Mouse (Mus musculus) spleen, adult 2 months (tissue): ENCODE measurements around the gene Ppp1r21. TPM values are rescaled to one million over a fixed set of nuclear protein-coding genes. Genes with fewer than 3 reads are reported as not detected.

Experiments used
- DNase-seq, 2 experiments: peaks; one replicate each; pipeline versions ENCODE4 v3.0.0 to v3.0.0-alpha.2; 2012 to 2021; ENCODE audit warnings: low spot score in 2 of 2, low read depth in 1 of 2
- H3K27ac ChIP-seq: fragments of 200-500 bp; 2 replicates; pipeline ENCODE4 v1.5.1; 2012; ENCODE audit warnings: low read length, inconsistent platforms; ENCODE audit not compliant: insufficient read depth
- H3K27me3 ChIP-seq: fragments of 200-500 bp; 2 replicates; pipeline ENCODE4 v1.6.1; 2012; ENCODE audit warnings: mild to moderate bottlenecking, moderate library complexity, low read length, inconsistent platforms; ENCODE audit not compliant: control insufficient read depth, insufficient read depth
- H3K36me3 ChIP-seq: fragments of 200-500 bp; 2 replicates; pipeline ENCODE4 v1.6.1; 2012; ENCODE audit warnings: mild to moderate bottlenecking, low read length, inconsistent platforms; ENCODE audit not compliant: control insufficient read depth, insufficient read depth
- H3K4me1 ChIP-seq: fragments of 200-500 bp; 2 replicates; pipeline ENCODE4 v1.6.1; 2011; ENCODE audit warnings: inconsistent platforms; ENCODE audit not compliant: control insufficient read depth, insufficient read depth, insufficient read length
- H3K4me3 ChIP-seq: fragments of 200-500 bp; 2 replicates; pipeline ENCODE4 v1.5.1; 2011; ENCODE audit warnings: mild to moderate bottlenecking, inconsistent platforms; ENCODE audit not compliant: insufficient read depth, insufficient read length; ENCODE audit errors: extremely low read depth
- CTCF ChIP-seq: fragments of 200-500 bp; IDR thresholded peaks from 2 replicates; pipeline ENCODE4 v1.5.1; 2011; ENCODE audit warnings: mild to moderate bottlenecking, inconsistent platforms; ENCODE audit not compliant: insufficient read depth, insufficient read length, insufficient replicate concordance; ENCODE audit errors: extremely low read depth
- POLR2A ChIP-seq: fragments of 200-500 bp; IDR thresholded peaks from 2 replicates; pipeline ENCODE4 v1.6.1; 2011; ENCODE audit warnings: low read depth, low read length, inconsistent platforms
- WGBS: fragments of 180-500 bp; shearing (Covaris S2); methylation state at CpG from one replicate; pipeline ENCODE4 v1.1.7; 2018; 5-methylcytosine and 5-hydroxymethylcytosine counted together
- polyA plus RNA-seq: library from polyadenylated mRNA; depleted of rRNA; stranded (reverse); fragments of >200 nt; gene quantifications from 2 replicates; pipeline ENCODE4 v1.2.3, GENCODE M21; 2012

Gene Ppp1r21
- polyA plus RNA-seq, 1 experiment, result 28.5 TPM

DNA sequence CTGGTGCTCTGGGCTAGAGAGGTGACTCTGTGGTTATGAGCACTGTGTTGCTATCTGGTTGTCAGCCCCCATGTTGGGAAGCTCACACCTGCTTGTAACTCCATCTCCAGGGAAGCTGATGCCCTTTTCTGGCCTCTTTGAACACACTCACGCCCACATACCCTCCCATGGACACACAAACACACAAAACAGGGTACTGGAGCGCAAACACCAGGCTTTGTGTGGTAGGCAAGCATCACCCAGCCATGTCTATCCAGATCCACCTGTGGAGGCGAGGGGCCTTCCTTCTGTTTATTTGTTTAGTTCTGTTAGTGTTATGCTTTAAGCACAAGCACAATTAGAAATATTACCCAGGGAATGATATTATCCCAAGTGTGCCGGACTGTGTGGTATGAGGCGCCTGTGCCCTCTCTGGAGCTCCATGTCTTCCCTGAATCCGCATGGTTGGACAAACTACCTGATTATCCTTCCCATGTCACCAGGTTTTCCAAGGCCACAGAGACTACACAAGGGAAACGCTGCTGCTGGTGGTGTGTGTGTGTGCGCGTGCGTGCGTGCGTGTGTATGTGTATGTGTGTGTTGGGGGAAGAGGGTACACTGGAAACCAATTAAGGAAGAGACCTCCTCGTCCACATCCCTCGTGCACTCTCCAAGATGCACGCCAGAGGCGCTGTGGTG is 66.8 kb downstream of the Ppp1r21 start:
- Histone ChIP-seq H3K27me3 (no peaks in the 10 kb centered on the region; the same call in 1 of the 2 replicates), H3K4me3 (peak overlapping the region; percentile 49; the same call in 1 of the 2 replicates), H3K36me3 (no peaks in the 10 kb centered on the region), H3K4me1 (peaks cover 2% of the 10 kb centered on the region; the same call in 1 of the 2 replicates), H3K27ac (no peak overlapping the region)
- WGBS, result 40% methylated on average over 16 of the region's 16 CpGs
- DNase-seq, result peak; percentile 19 to 64
- TF ChIP-seq CTCF (peak; percentile 80; the same call in 1 of the 2 replicates), POLR2A (no peak)

DNA sequence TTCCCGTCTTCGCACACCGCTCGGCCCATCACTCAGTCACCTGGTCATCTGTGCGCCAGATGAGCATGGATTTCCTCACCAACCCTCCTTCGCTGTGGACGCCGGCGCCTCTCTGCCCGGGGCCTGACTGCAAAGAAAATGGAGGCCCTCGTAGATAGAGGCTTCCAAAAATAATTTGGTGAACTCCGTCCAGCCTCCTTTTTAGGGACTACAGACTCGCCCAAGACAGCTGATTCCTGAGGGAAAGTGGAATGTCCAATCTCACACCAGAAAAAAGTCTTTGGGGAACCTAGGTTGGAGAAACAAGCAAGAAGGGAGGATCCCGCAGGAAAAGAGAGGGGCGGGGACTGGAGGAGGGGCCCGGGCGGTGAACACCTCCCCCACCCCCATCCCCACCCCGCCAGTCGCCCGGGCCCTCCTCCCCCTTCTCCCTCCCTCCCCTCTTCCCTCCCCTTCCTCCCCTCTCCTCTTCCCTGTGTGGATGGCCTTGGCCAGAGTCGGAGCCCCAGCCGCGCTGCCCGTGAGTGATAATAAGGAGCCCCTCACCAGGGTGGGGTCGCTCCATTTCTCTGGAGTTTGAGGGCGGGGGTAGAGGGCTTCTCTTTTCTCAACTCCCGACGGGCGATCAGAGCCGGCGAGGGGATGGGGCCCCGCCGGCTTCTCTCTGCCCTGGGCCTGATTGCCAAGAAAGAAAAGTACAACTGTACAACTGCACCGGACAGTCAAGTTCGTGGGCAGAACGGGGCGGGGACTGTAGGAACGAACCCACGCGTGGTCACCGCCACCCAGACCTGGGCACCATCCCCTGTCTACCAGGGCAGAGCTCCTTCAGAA is 67.5 kb downstream of the Ppp1r21 start, which contains the start of gene Ston1:
TSS of gene Ston1 (plus strand) at position 463 of the 834 bp plus-strand sequence.
- peaks cover 2% of the 10 kb centered on the region; the same call in 1 of the 2 replicates for H3K4me1 ChIP-seq
- TF ChIP-seq CTCF (no peak; the same call in 1 of the 2 replicates), POLR2A (no peak)
- H3K36me3 ChIP-seq, result no peaks in the 10 kb centered on the region
- H3K27ac ChIP-seq, result 0 out of 2 replicates have a peak within 1 kb of the TSS, but pooled peaks have one; percentile 12
- DNase-seq, result no peak
- H3K27me3 ChIP-seq, result no peaks in the 10 kb centered on the region; the same call in 1 of the 2 replicates
- peak within 1 kb of the TSS; percentile 58 for H3K4me3 ChIP-seq
- 6% methylated on average over 39 of the region's 41 CpGs for WGBS

GRCm38 (mm10) chr17:88598056-88598420 is 68.1 kb downstream of the Ppp1r21 start:
- peaks cover 2% of the 10 kb centered on the region; the same call in 1 of the 2 replicates for H3K4me1 ChIP-seq
- DNase-seq, result no peak
- H3K27ac ChIP-seq, result 0 out of 2 replicates have a peak overlapping the region, but pooled peaks have one; percentile 12
- no peak for TF ChIP-seq CTCF
- no peak for TF ChIP-seq POLR2A
- no peaks in the 10 kb centered on the region for H3K36me3 ChIP-seq
- whole genome bisulfite sequencing, result 62% methylated on average over 5 of the region's 5 CpGs
- peak overlapping the region; percentile 58; the same call in 1 of the 2 replicates for H3K4me3 ChIP-seq
- no peaks in the 10 kb centered on the region; the same call in 1 of the 2 replicates for H3K27me3 ChIP-seq

GRCm38 (mm10) chr17:88598570-88599368 is 68.9 kb downstream of the Ppp1r21 start:
- TF ChIP-seq POLR2A (no peak), CTCF (no peak)
- Histone ChIP-seq H3K27ac (no peak overlapping the region), H3K4me3 (no peak overlapping the region), H3K27me3 (no peaks in the 10 kb centered on the region; the same call in 1 of the 2 replicates), H3K4me1 (peaks cover 2% of the 10 kb centered on the region; the same call in 1 of the 2 replicates), H3K36me3 (no peaks in the 10 kb centered on the region)
- WGBS, result 51% methylated on average over 14 of the region's 14 CpGs
- DNase-seq, result no peak

DNA sequence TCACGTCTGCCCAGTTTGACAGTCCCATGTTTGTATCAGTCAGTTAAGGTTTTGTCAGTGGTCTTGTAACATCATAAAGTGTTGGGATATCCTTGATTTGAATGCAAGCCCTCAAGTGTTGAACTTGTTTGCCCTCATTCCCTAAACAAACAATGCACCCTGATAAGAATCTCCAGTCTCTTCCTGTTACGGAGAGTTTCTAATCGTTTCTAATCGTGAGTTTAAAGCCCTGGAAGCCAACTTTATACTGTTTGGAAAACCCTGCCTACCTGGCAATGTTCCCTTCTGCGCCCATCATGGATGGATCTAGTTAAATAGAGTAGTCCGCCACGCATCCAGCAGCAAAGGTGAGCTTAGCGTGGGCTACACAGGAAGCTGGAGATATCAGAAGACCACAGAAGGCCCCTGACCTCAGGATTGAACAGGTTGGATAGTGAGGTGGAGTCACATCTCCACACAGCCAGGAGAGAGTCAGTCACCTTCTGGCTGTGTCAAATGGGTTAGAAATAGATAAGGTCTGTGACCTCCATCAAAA is 70.6 kb downstream of the Ppp1r21 start:
- Histone ChIP-seq H3K36me3 (no peaks in the 10 kb centered on the region), H3K4me3 (no peak overlapping the region), H3K27me3 (no peaks in the 10 kb centered on the region; the same call in 1 of the 2 replicates), H3K4me1 (peaks cover 2% of the 10 kb centered on the region; the same call in 1 of the 2 replicates), H3K27ac (no peak overlapping the region)
- WGBS, result 77% methylated on average over 8 of the region's 8 CpGs
- DNase-seq, result no peak
- TF ChIP-seq POLR2A, result no peak
- TF ChIP-seq CTCF, result no peak

DNA sequence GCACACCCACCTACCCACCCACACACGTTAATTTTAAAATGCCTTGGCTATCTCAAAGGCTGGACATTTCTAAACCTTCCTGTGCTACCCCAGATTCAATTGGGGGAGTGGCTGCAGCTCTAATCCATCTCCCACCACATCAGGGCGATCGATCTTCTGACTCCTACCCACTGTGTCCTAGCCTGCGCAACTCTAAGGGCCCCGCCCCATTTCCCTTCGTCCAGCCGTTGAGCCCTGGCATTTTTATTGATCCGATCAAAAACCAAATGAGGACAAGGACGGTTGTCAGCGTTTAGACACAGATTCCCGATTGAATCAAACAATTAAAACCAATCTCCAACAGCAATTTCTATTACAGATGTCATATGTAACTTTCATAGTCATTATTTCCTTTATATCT is 74.0 kb downstream of the Ppp1r21 start:
- DNase-seq, result no peak
- Histone ChIP-seq H3K4me1 (no peaks in the 10 kb centered on the region), H3K36me3 (no peaks in the 10 kb centered on the region), H3K27ac (no peak overlapping the region), H3K4me3 (no peak overlapping the region), H3K27me3 (no peaks in the 10 kb centered on the region)
- no peak for TF ChIP-seq POLR2A
- TF ChIP-seq CTCF, result no peak
- WGBS, result 91% methylated on average over 11 of the region's 11 CpGs
